Mouse (Mus musculus): ENCODE measurements around the gene Slc2a6.
A peak's percentile ranks its signal among the peaks of the same experiment; 100 is the strongest.

Slc2a6 gene

GRCm38 (mm10) chr2:27036003-27036402 lies 8.2 kb upstream of the Slc2a6 start:
- DNase-seq (ENCODE audit: low spot score): no peak

- no peak for DNase-seq (ENCODE audit: low spot score)
These were observed 4.6 kb upstream of the Slc2a6 start for GRCm38 (mm10) chr2:27032361-27032760.

GRCm38 (mm10) chr2:27028437-27029015 lies 728 bp upstream of the Slc2a6 start:
- no peak for DNase-seq (ENCODE audit: low spot score)

- no peak for DNase-seq (ENCODE audit: low spot score)
These were observed 761 bp downstream of the Slc2a6 start for GRCm38 (mm10) chr2:27026857-27027617.

- DNase-seq (ENCODE audit: low spot score): no peak
These were observed 1.5 kb downstream of the Slc2a6 start for GRCm38 (mm10) chr2:27026332-27026731.

- DNase-seq (ENCODE audit: low spot score): no peak
These were observed 2.3 kb downstream of the Slc2a6 start for GRCm38 (mm10) chr2:27025545-27025944.

GRCm38 (mm10) chr2:27024136-27024535 lies 3.7 kb downstream of the Slc2a6 start:
- no peak for DNase-seq (ENCODE audit: low spot score)

- DNase-seq (ENCODE audit: low spot score): no peak
These were observed 5.2 kb downstream of the Slc2a6 start for GRCm38 (mm10) chr2:27022612-27023011.

GRCm38 (mm10) chr2:27021103-27021502 lies 6.7 kb downstream of the Slc2a6 start:
- DNase-seq (ENCODE audit: low spot score): no peak

- no peak for DNase-seq (ENCODE audit: low spot score)
These were observed 8.3 kb downstream of the Slc2a6 start for GRCm38 (mm10) chr2:27019530-27019929.

GRCm38 (mm10) chr2:27017802-27018201 lies 10.0 kb downstream of the Slc2a6 start:
- DNase-seq (ENCODE audit: low spot score): no peak

GRCm38 (mm10) chr2:27009714-27010244 lies 18.0 kb downstream of the Slc2a6 start, which contains the start of gene Cacfd1:
Gene Cacfd1, plus strand, starts transcription at chr2:27009926.
- DNase-seq (ENCODE audit: low spot score): peak; percentile 69

GRCm38 (mm10) chr2:27007701-27008100 lies 20.1 kb downstream of the Slc2a6 start:
- DNase-seq (ENCODE audit: low spot score): no peak

GRCm38 (mm10) chr2:27006255-27006654 lies 21.5 kb downstream of the Slc2a6 start:
- DNase-seq (ENCODE audit: low spot score): no peak

GRCm38 (mm10) chr2:26997993-26998392 lies 29.8 kb downstream of the Slc2a6 start:
- no peak for DNase-seq (ENCODE audit: low spot score)

- DNase-seq (ENCODE audit: low spot score): no peak
These were observed 30.3 kb downstream of the Slc2a6 start for GRCm38 (mm10) chr2:26997498-26997897.

- DNase-seq (ENCODE audit: low spot score): no peak
These were observed 33.9 kb downstream of the Slc2a6 start for GRCm38 (mm10) chr2:26993936-26994335.

GRCm38 (mm10) chr2:26984640-26985039 lies 43.2 kb downstream of the Slc2a6 start:
- DNase-seq (ENCODE audit: low spot score): no peak

GRCm38 (mm10) chr2:26984179-26984578 lies 43.6 kb downstream of the Slc2a6 start:
- DNase-seq (ENCODE audit: low spot score): no peak

- DNase-seq (ENCODE audit: low spot score): no peak
These were observed 47.4 kb downstream of the Slc2a6 start for GRCm38 (mm10) chr2:26980361-26980760.

- DNase-seq (ENCODE audit: low spot score): no peak
These were observed 53.8 kb downstream of the Slc2a6 start for GRCm38 (mm10) chr2:26973960-26974359.

- no peak for DNase-seq (ENCODE audit: low spot score)
These were observed 54.7 kb downstream of the Slc2a6 start, which contains the start of gene Adamts13 for GRCm38 (mm10) chr2:26973116-26973515. Gene Adamts13, plus strand, starts transcription at chr2:26973416.
